Comparison of ENCODE assay signal across 11 mouse cellular contexts in the genomic region with DNA sequence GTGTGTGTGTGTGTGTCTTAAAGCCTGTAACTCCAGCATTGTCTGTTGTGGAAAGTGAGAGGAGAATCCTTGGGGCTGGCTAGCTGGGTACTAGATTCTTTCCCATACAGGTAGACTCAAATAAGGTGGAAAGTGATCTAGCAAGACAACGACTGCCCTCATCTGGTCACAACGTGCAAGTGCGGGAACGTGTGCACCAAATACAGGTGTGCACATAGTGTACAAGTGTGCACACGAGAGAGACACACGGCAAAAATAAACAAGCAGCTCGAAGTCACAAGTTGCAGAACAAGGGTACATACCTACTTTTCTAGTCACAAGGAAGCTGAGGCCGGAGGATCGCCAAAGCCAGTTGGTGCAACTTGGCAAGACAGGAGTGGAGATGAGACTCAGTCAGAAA. TPM values are rescaled to one million over a fixed set of nuclear protein-coding genes. Genes with fewer than 3 reads are reported as not detected.
DNase-seq lines count a peak whose midpoint lies in the region; ATAC-seq and TF ChIP-seq lines count a peak whose summit lies in the region.
"Had no signal": no experiment of that assay in that cellular context is flagged by ENCODE, and none has a peak within 500 bp of the region (broad histone marks: within the 10 kb centered on the region; RNA-seq: fewer than 3 reads in every experiment).

No protein-coding gene starts in this region.

- H3K9me3 ChIP-seq in limb, embryonic 11.5 days (ENCODE audit: control insufficient read depth, low read length): no peaks in the 10 kb centered on the region
- H3K9me3 ChIP-seq in limb, embryonic 10.5 days (replicated peaks): no peaks in the 10 kb centered on the region
- no peaks in the 10 kb centered on the region for H3K9me3 ChIP-seq in G1E (replicated peaks)
- H3K9me3 ChIP-seq: forebrain, embryonic 12.5 days; hindbrain, embryonic 12.5 days; midbrain, embryonic 12.5 days had no signal

- no peaks in the 10 kb centered on the region for H3K36me3 ChIP-seq in limb, embryonic 11.5 days (ENCODE audit: control insufficient read depth, insufficient read depth, low read length)
- H3K36me3 ChIP-seq in limb, embryonic 10.5 days: no peaks in the 10 kb centered on the region
- H3K36me3 ChIP-seq in G1E (replicated peaks): no peaks in the 10 kb centered on the region
- H3K36me3 ChIP-seq: forebrain, embryonic 12.5 days; hindbrain, embryonic 12.5 days; midbrain, embryonic 12.5 days had no signal

- 61% methylated on average over 9 of the region's 9 CpGs for WGBS in cerebellum, adult 2 months
- WGBS in limb, embryonic 11.5 days: 58% methylated on average over 9 of the region's 9 CpGs
- WGBS in limb, embryonic 10.5 days: 62% methylated on average over 9 of the region's 9 CpGs

- DNase-seq in cerebellum, adult 2 months: no peak
- DNase-seq in cerebellum, adult 8-10 months: no peak
- peak; percentile 28 for DNase-seq in limb, embryonic 11.5 days (ENCODE audit: low spot score)
- no peak for DNase-seq in limb, embryonic 10.5 days (ENCODE audit: low spot score)
- DNase-seq in G1E (ENCODE audit: low spot score): no peak
- DNase-seq in naive thymus-derived CD4-positive, alpha-beta T cell, adult 2 months (ENCODE audit: low read depth): peak; percentile 54
- DNase-seq in retina, embryonic 14.5 days (ENCODE audit: low spot score): no peak
- no peak for DNase-seq in heart, adult 18-20 months

- peaks cover 3% of the 10 kb centered on the region; the same call in 1 of the 2 replicates for H3K27me3 ChIP-seq in cerebellum, adult 2 months (ENCODE audit: control insufficient read depth, insufficient read depth, low read length)
- peaks cover 41% of the 10 kb centered on the region for H3K27me3 ChIP-seq in limb, embryonic 11.5 days (ENCODE audit: control insufficient read depth, insufficient read depth, low read length)
- H3K27me3 ChIP-seq in limb, embryonic 10.5 days (ENCODE audit: low read depth, poor library complexity, severe bottlenecking): peaks cover 58% of the 10 kb centered on the region
- peaks cover 47% of the 10 kb centered on the region for H3K27me3 ChIP-seq in G1E (ENCODE audit: insufficient read depth, low read length)

- H3K4me2 ChIP-seq in limb, embryonic 11.5 days (ENCODE audit: low read depth, severe bottlenecking): no peak overlapping the region
- H3K4me2 ChIP-seq: forebrain, embryonic 12.5 days; hindbrain, embryonic 12.5 days; midbrain, embryonic 12.5 days had no signal

- peak; percentile 64 for TF ChIP-seq CTCF in cerebellum, adult 2 months (IDR thresholded peaks at IDR 0.05; ENCODE audit: borderline replicate concordance, insufficient read depth, low read depth, low read length)
- peak; percentile 37; the same call in 1 of the 2 replicates for TF ChIP-seq CTCF in G1E (IDR thresholded peaks at IDR 0.05; ENCODE audit: low read depth, low read length)

- H3K4me3 ChIP-seq in cerebellum, adult 2 months (replicated peaks; ENCODE audit: insufficient read depth, low read depth, low read length): no peak overlapping the region
- H3K4me3 ChIP-seq in limb, embryonic 11.5 days (ENCODE audit: low read depth, low read length): no peak overlapping the region
- H3K4me3 ChIP-seq in limb, embryonic 10.5 days: no peak overlapping the region
- H3K4me3 ChIP-seq in G1E (ENCODE audit: low read depth, low read length): no peak overlapping the region
- H3K4me3 ChIP-seq: forebrain, embryonic 12.5 days; hindbrain, embryonic 12.5 days; midbrain, embryonic 12.5 days had no signal

- no peak for ATAC-seq in limb, embryonic 11.5 days (ENCODE audit: insufficient number of reproducible peaks, low FRiP score, low TSS enrichment, low read depth)
- ATAC-seq in G1E (ENCODE audit: extremely low read depth, insufficient number of reproducible peaks, low FRiP score, poor library complexity, severe bottlenecking): no peak

- peaks cover 4% of the 10 kb centered on the region for H3K4me1 ChIP-seq in cerebellum, adult 2 months (ENCODE audit: control insufficient read depth, insufficient read depth, low read length)
- H3K4me1 ChIP-seq in limb, embryonic 11.5 days (ENCODE audit: control insufficient read depth, insufficient read depth, low read length): no peaks in the 10 kb centered on the region
- H3K4me1 ChIP-seq in limb, embryonic 10.5 days: peaks cover 10% of the 10 kb centered on the region
- 0 out of 2 replicates have a peak, but pooled peaks cover 2% of the 10 kb centered on the region for H3K4me1 ChIP-seq in G1E (ENCODE audit: insufficient read depth, low read depth, low read length)

- TF ChIP-seq POLR2A in cerebellum, adult 2 months (IDR thresholded peaks at IDR 0.05; ENCODE audit: borderline replicate concordance, insufficient read depth, low read length): no peak

- H3K27ac ChIP-seq in cerebellum, adult 2 months (ENCODE audit: insufficient read depth, low read length): no peak overlapping the region
- H3K27ac ChIP-seq in limb, embryonic 11.5 days (replicated peaks; ENCODE audit: low read depth, low read length): no peak overlapping the region
- no peak overlapping the region for H3K27ac ChIP-seq in limb, embryonic 10.5 days
- H3K27ac ChIP-seq: forebrain, embryonic 12.5 days; hindbrain, embryonic 12.5 days; midbrain, embryonic 12.5 days had no signal

- no peak overlapping the region for H3K9ac ChIP-seq in limb, embryonic 11.5 days (ENCODE audit: low read length)
- H3K9ac ChIP-seq: forebrain, embryonic 12.5 days; hindbrain, embryonic 12.5 days; midbrain, embryonic 12.5 days had no signal

RNA-seq across cellular contexts. Expression of a gene that starts 2.2 kb away (rescaled TPM):
- 0.79 and 1.3 TPM in 2 replicates for polyA plus RNA-seq in cerebellum, adult 2 months (2012; rRNA removed)
- polyA plus RNA-seq in limb, embryonic 11.5 days (2014; fragmentation: Nextera tagmentation; extraction: Ambion mirVana): 1.2 and 1.4 TPM in 2 replicates
- 0.14 and 0.19 TPM in 2 replicates for polyA plus RNA-seq in limb, embryonic 10.5 days (2016; fragmentation: Nextera tagmentation; extraction: Ambion mirVana)
- total RNA-seq in G1E (2014; fragmentation: Nextera tagmentation) (not detected in 2 replicates), G1E (2017) (0.05 TPM in 1 of 2 replicates, not detected in the other)
- not detected in 2 replicates for polyA plus RNA-seq in G1E (2012)
- not detected for total RNA-seq in heart, adult 18-20 months (2021)
- polyA plus RNA-seq: midbrain, embryonic 12.5 days had no signal

RNA-seq across cellular contexts. Expression of a gene that starts 23.5 kb away (rescaled TPM):
- polyA plus RNA-seq in cerebellum, adult 2 months (2012; rRNA removed): 8.1 and 8.7 TPM in 2 replicates
- 7.2 and 7.9 TPM in 2 replicates for polyA plus RNA-seq in limb, embryonic 11.5 days (2014; fragmentation: Nextera tagmentation; extraction: Ambion mirVana)
- 5.6 and 6.3 TPM in 2 replicates for polyA plus RNA-seq in limb, embryonic 10.5 days (2016; fragmentation: Nextera tagmentation; extraction: Ambion mirVana)
- 30.4 TPM in 2 replicates for total RNA-seq in G1E (2014; fragmentation: Nextera tagmentation)
- 13.5 and 13.8 TPM in 2 replicates for total RNA-seq in G1E (2017)
- 4.1 and 4.8 TPM in 2 replicates for polyA plus RNA-seq in G1E (2012)
- total RNA-seq in heart, adult 18-20 months (2021): 10 to 100 TPM; 10.6 to 11.3 TPM

Comparison
In these comparisons a context has a peak if more than half of its experiments do, and no peak if none do; other contexts are left out.
1. DNase-seq: peak in limb, embryonic 11.5 days (single experiment) and naive thymus-derived CD4-positive, alpha-beta T cell, adult 2 months (single experiment); none in cerebellum, adult 2 months (0 of 2), cerebellum, adult 8-10 months (single experiment), limb, embryonic 10.5 days (single experiment), G1E (single experiment), retina, embryonic 14.5 days (single experiment) and heart, adult 18-20 months (0 of 2).